Mouse (Mus musculus): ENCODE measurements around the gene Wnt5b. TPM values are rescaled to one million over a fixed set of nuclear protein-coding genes. Genes with fewer than 3 reads are reported as not detected.

Gene Wnt5b
- polyA plus RNA-seq, 1 experiment, result 3.5 TPM

DNA sequence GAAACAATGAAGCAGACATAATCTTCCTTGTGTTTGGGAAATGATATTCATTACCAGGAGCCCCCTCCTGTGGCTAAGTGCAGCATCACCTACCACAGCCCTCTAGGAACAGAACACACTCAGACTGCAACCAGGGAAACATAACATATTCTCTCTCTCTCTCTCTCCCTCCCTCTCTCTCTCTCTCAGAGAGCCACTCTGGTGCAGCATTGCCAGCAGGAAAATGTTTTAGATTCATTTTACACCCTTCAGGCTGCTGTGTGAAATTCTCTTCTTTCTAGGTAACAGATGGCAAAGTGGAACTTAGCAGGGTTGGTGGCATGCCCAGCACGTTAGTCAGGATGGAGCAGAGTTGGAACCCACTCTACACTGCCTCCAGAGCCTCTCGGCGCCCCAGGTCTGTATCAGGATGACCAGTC is 22.7 kb downstream of the Wnt5b start:
- TF ChIP-seq CTCF (IDR thresholded peaks at IDR 0.05; ENCODE audit: borderline replicate concordance, extremely low read depth, insufficient read depth, insufficient read length), result no peak
- TF ChIP-seq POLR2A (IDR thresholded peaks at IDR 0.05; ENCODE audit: borderline replicate concordance, extremely low read depth, insufficient read depth, insufficient read length, poor library complexity, severe bottlenecking), result no peak
- peak; percentile 68 for DNase-seq (ENCODE audit: low read depth)

DNA sequence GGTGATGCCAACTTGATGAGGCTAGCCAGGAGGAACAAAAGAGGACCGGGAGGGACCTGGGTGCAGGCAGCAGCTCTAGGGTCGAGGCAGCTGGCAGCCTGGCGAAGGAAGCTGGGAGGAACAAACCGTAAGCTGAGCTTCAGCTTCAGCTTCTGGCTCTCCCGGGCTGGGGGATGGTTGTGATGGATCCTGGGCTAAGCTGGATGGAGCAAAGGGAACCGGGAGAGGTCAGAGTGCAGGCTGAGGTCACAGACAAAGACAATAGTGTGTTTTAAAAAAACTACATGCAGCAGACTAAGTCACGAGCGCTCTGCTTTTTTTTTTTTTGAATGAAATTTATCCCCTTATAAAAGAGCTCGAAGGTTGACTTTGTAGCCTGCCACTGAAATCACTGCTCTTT is 23.4 kb downstream of the Wnt5b start:
- no peak for DNase-seq (ENCODE audit: low read depth)
- TF ChIP-seq POLR2A (IDR thresholded peaks at IDR 0.05; ENCODE audit: borderline replicate concordance, extremely low read depth, insufficient read depth, insufficient read length, poor library complexity, severe bottlenecking), result no peak
- no peak for TF ChIP-seq CTCF (IDR thresholded peaks at IDR 0.05; ENCODE audit: borderline replicate concordance, extremely low read depth, insufficient read depth, insufficient read length)

DNA sequence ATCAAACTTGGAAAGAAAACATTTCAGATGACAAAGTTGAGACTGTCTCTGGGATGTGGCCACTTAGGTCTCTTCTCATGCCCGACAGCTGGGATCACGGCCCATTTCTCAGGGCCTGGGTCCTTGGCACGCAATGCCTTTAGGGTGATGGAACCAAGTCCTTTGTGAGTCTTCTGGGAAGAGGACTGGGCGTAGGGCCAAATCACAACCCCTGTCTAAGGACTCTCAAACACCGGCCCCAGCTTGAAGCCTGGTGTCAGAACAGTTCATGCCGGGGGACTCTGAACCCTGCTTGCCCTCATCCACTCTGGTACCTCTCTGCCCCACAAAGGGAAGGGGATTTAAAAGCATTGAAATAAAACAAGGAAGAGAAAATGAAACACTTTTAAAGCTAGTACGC is 30.1 kb downstream of the Wnt5b start:
- DNase-seq (ENCODE audit: low read depth), result peak; percentile 79
- TF ChIP-seq POLR2A (IDR thresholded peaks at IDR 0.05; ENCODE audit: borderline replicate concordance, extremely low read depth, insufficient read depth, insufficient read length, poor library complexity, severe bottlenecking), result no peak
- TF ChIP-seq CTCF (IDR thresholded peaks at IDR 0.05; ENCODE audit: borderline replicate concordance, extremely low read depth, insufficient read depth, insufficient read length), result no peak

DNA sequence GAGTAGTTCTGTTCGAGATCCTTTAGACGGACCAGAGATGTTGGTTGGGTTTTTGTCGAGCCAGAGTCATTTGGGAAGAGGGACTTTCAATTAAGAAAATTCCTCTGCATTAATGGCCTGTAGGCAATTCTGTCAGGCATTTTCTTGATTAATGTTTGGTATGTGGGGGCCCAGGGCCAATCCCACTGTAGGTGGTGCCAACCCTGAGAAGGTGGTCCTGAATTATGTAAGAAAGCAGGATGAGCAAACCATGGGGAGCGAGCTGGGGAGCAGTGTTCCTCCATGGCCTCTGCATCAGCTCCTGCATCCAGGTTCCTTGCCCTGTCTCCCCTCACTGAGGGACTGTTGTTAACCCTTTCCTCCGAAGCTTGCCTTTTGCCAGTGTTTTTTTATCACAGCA is 30.7 kb downstream of the Wnt5b start:
- DNase-seq (ENCODE audit: low read depth), result peak; percentile 15
- no peak for TF ChIP-seq POLR2A (IDR thresholded peaks at IDR 0.05; ENCODE audit: borderline replicate concordance, extremely low read depth, insufficient read depth, insufficient read length, poor library complexity, severe bottlenecking)
- no peak for TF ChIP-seq CTCF (IDR thresholded peaks at IDR 0.05; ENCODE audit: borderline replicate concordance, extremely low read depth, insufficient read depth, insufficient read length)

DNA sequence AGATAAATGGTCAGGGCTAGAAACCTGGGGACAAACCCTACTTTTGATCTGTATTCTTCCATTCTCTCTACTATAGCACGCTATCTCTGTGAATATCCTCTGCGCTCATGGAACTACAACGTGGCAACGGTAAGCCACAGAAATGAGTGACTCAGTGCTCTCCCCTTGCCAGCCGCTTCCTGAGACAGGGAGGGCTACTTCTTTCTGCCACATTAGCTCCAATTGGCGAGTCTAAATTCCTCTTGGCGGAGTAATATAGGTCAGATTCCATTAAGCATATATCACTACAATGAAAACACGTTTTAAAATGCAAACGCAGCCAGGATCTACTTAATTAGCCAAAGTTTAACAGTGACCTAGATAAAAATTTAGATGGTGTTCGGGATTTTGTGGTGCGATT is 31.4 kb downstream of the Wnt5b start:
- DNase-seq (ENCODE audit: low read depth), result peak; percentile 32
- TF ChIP-seq POLR2A (IDR thresholded peaks at IDR 0.05; ENCODE audit: borderline replicate concordance, extremely low read depth, insufficient read depth, insufficient read length, poor library complexity, severe bottlenecking) (no peak), CTCF (IDR thresholded peaks at IDR 0.05; ENCODE audit: borderline replicate concordance, extremely low read depth, insufficient read depth, insufficient read length) (no peak)

DNA sequence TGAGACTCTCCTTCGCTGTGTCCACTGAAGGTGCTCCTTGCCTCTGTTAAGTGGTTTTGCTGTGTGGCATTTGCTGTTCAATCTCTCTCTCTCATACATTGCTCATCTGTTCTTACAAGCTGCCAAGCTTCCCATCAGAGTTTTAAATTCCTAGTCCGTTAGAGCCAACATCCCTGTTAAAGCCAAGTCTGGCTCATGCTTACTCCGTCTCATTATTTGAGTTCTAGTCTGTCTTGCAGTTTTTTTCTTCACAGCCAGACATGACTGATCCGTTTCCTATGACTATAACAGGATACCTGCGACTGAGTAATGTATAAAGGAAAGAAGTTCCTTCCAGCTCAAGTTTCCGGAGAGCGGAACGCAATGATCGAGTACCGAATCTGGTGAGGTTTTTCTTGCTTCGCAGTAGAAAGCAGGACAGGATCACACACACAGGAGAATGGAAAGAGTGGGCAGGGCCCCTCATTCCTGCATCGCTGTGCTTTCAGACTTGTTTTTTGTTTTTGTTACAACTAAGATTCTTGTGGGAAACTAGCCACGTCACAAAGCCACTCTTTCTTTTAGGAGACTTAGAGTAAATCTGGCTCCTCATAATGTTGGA is 34.6 kb downstream of the Wnt5b start:
- DNase-seq (ENCODE audit: low read depth), result peak; percentile 35
- no peak for TF ChIP-seq POLR2A (IDR thresholded peaks at IDR 0.05; ENCODE audit: borderline replicate concordance, extremely low read depth, insufficient read depth, insufficient read length, poor library complexity, severe bottlenecking)
- no peak for TF ChIP-seq CTCF (IDR thresholded peaks at IDR 0.05; ENCODE audit: borderline replicate concordance, extremely low read depth, insufficient read depth, insufficient read length)

DNA sequence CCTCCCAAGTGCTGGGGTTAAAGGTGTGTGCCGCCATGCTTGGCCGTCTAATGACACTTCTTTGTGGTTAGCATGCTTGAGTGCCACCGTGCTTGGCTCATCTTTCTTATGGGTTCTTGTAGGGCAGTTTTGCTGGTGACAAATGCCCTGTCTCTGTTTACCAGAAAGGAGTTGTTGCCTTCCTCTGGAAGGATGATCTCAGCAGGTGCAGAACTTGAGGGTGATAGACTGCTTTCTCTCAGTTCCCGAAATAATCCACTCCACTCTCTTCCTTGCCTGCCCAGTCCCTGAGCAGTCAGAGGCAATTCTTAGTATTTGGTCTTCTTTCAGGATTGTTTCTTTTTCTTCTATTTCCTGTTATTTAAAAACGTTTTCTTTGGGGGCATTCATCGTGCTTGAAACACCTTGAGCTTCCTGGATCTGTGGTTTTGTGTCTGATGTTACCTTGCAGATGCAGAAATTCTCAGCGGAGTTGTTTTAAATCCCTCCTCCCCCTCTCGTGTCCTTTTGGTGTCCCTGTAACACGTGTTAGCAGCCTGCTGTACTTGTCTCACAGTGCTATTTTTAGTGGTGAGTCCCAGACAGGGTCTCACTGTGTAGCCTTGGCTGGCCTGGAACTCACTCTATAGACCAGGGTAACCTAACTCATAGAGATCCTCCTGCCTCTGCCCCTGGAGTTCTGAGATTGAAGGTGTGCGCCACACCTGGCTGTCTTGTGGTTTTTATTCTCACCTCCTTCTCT is 35.3 kb downstream of the Wnt5b start:
- DNase-seq (ENCODE audit: low read depth), result no peak
- TF ChIP-seq POLR2A (IDR thresholded peaks at IDR 0.05; ENCODE audit: borderline replicate concordance, extremely low read depth, insufficient read depth, insufficient read length, poor library complexity, severe bottlenecking), result no peak

DNA sequence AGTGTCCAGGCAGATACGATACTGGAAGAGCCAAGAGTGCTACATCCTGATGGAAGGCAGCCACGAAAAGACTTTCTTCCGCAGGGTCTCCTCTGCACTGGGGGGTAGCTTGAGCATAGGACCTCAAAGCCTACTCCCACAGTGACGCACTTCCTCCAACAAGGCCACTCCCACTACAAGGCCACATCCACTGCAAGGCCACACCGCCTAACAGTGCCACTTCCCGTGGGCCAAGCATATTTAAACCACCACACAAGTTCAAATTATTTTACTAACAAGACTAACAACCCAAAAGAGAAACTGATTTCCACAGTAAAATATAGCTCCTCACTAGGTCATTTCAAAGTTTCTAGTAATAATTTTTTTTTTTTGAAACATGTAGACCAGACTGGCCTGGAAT is 35.9 kb downstream of the Wnt5b start:
- no peak for DNase-seq (ENCODE audit: low read depth)
- TF ChIP-seq POLR2A (IDR thresholded peaks at IDR 0.05; ENCODE audit: borderline replicate concordance, extremely low read depth, insufficient read depth, insufficient read length, poor library complexity, severe bottlenecking) (no peak), CTCF (IDR thresholded peaks at IDR 0.05; ENCODE audit: borderline replicate concordance, extremely low read depth, insufficient read depth, insufficient read length) (no peak)

DNA sequence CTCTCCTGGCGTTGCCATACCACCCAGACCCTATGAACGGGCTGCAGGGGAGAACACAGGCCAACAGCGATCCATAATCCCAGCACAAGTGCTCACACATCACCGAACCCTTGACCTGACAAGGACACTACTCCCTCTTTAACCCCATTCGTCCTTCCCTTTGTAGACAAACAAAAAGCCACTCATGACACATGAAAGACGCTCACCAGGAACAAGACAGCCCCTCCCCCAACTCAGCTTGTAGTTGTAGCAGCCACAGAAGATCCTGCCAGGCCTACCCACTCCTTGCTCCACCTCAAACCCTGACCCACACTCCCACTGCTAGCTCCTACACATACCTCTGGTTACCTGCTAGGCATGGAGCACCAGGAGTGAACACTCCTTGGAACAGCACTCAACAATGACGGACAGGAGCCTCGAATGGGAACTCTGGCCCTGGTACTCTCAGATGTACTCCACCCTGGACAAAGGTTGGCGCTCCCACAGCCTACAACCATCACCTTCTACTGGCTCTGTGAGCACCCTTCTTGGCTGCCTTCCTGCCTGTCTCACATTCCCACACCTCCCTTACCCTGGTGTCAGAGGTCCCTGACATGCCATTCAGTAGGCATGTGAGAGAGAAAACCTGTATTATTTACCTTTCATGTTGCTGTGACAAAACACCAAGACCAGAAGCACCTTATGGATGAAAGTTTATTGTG is 38.5 kb downstream of the Wnt5b start:
- DNase-seq (ENCODE audit: low read depth), result no peak
- TF ChIP-seq POLR2A (IDR thresholded peaks at IDR 0.05; ENCODE audit: borderline replicate concordance, extremely low read depth, insufficient read depth, insufficient read length, poor library complexity, severe bottlenecking), result no peak
- TF ChIP-seq CTCF (IDR thresholded peaks at IDR 0.05; ENCODE audit: borderline replicate concordance, extremely low read depth, insufficient read depth, insufficient read length), result no peak

DNA sequence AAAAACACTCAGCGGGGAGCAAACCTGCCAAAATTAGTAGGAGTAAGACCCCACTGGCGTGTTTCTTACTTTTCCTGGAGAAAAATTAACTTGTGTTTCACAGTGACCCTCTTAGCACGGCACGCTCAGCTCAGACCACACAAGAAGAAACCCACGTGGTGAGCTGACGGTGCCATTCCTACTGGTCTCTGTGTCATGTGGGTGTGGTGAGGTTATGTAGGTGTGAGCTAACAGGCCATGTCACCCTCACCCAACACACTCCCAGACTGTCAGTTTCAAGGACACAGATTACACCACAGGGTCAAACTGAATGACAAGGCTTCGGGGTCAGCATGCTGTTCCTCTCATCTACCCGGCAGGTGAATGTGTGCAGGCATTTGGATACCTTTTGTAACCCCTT is 39.4 kb downstream of the Wnt5b start:
- TF ChIP-seq CTCF (IDR thresholded peaks at IDR 0.05; ENCODE audit: borderline replicate concordance, extremely low read depth, insufficient read depth, insufficient read length) (no peak), POLR2A (IDR thresholded peaks at IDR 0.05; ENCODE audit: borderline replicate concordance, extremely low read depth, insufficient read depth, insufficient read length, poor library complexity, severe bottlenecking) (no peak)
- no peak for DNase-seq (ENCODE audit: low read depth)

DNA sequence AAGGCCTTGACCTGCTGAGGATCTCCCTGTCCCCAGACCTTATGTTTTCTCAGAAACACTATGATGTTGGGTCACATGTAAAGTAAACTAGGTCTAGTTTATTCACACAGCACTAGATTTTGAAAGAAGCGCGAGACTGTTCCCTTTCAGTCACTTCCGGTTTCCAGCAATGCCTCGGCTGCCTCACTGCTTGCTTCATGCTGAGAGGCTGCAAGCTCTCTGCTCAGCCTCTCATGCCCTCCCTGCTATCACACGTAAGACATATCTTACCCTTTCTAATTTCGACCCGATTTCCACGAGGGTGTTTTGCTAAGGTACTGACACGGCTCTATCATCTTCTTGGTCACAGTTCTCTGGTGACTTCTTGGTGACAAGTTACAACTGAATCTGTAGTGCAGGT is 42.1 kb downstream of the Wnt5b start:
- no peak for DNase-seq (ENCODE audit: low read depth)
- TF ChIP-seq POLR2A (IDR thresholded peaks at IDR 0.05; ENCODE audit: borderline replicate concordance, extremely low read depth, insufficient read depth, insufficient read length, poor library complexity, severe bottlenecking) (no peak), CTCF (IDR thresholded peaks at IDR 0.05; ENCODE audit: borderline replicate concordance, extremely low read depth, insufficient read depth, insufficient read length) (no peak)

All from brain, embryonic 14.5 days (tissue).